Mouse (Mus musculus) midbrain, embryonic 11.5 days (tissue): ENCODE data around the gene Stpg4. TPM values are rescaled to one million over a fixed set of nuclear protein-coding genes. Genes with fewer than 3 reads are reported as not detected.

Experiments used
- ATAC-seq: fragments of 200-750 bp; cut with Nextera tagmentation; 2 replicates; pipeline ENCODE4 v1.8.0; 2017; ENCODE audit warnings: moderate TSS enrichment, moderate library complexity; ENCODE audit not compliant: low FRiP score
- DNase-seq: peaks from one replicate; pipeline ENCODE4 v3.0.0; 2015; ENCODE audit warnings: low spot score; ENCODE audit errors: missing footprints
- H3K27ac ChIP-seq: fragments of 300-500 bp; sonication (generic); 2 replicates; pipeline ENCODE4 v1.5.1; 2014; ENCODE audit warnings: low read depth, low read length
- H3K27me3 ChIP-seq: fragments of 300-500 bp; sonication (generic); 2 replicates; pipeline ENCODE4 v1.6.1; 2014; ENCODE audit warnings: mild to moderate bottlenecking, low read length, moderate library complexity, mixed read lengths; ENCODE audit not compliant: control insufficient read depth, insufficient read depth
- H3K36me3 ChIP-seq: fragments of 300-500 bp; sonication (generic); 2 replicates; pipeline ENCODE4 v1.6.1; 2014; ENCODE audit warnings: mild to moderate bottlenecking, low read length, moderate library complexity, mixed read lengths; ENCODE audit not compliant: control insufficient read depth, insufficient read depth
- H3K4me1 ChIP-seq: fragments of 300-500 bp; sonication (generic); 2 replicates; pipeline ENCODE4 v1.6.1; 2014; ENCODE audit warnings: low read length; ENCODE audit not compliant: control insufficient read depth, insufficient read depth
- H3K4me2 ChIP-seq: fragments of 300-500 bp; sonication (generic); 2 replicates; pipeline ENCODE4 v1.6.1; 2014; ENCODE audit warnings: mild to moderate bottlenecking, moderate library complexity
- H3K4me3 ChIP-seq: fragments of 300-500 bp; sonication (generic); 2 replicates; pipeline ENCODE4 v1.5.1; 2014; ENCODE audit warnings: low read depth, low read length
- H3K9ac ChIP-seq: fragments of 300-500 bp; sonication (generic); 2 replicates; pipeline ENCODE4 v1.6.1; 2014; ENCODE audit warnings: low read length
- H3K9me3 ChIP-seq: fragments of 300-500 bp; sonication (generic); 2 replicates; pipeline ENCODE4 v1.6.1; 2016; ENCODE audit warnings: low read length; ENCODE audit not compliant: control insufficient read depth
- WGBS: fragments of 180-500 bp; shearing (Covaris S2); extraction: QIAGEN DNeasy Blood & Tissue Kit; methylation state at CpG from one replicate; pipeline ENCODE4 v1.1.7; 2014; 5-methylcytosine and 5-hydroxymethylcytosine counted together
- polyA plus RNA-seq: library from polyadenylated mRNA; unstranded; fragments of >200 nt; fragmentation: Nextera tagmentation; extraction: Ambion mirVana; gene quantifications from 2 replicates; pipeline ENCODE4 v1.2.1, GENCODE M21; 2014

Gene Stpg4
- polyA plus RNA-seq, 1 experiment from 2014 or later: not detected

GRCm38 (mm10) chr17:87441537-87441936, 14.0 kb upstream of the Stpg4 start:
- Histone ChIP-seq H3K9ac (no peak overlapping the region), H3K9me3 (no peaks in the 10 kb centered on the region), H3K27ac (no peak overlapping the region), H3K36me3 (no peaks in the 10 kb centered on the region), H3K27me3 (no peaks in the 10 kb centered on the region), H3K4me1 (peaks cover 28% of the 10 kb centered on the region), H3K4me2 (no peak overlapping the region), H3K4me3 (no peak overlapping the region)
- DNase-seq: no peak
- ATAC-seq: no peak
- 91% methylated on average over 2 of the region's 2 CpGs for WGBS

GRCm38 (mm10) chr17:87439441-87439840, 11.9 kb upstream of the Stpg4 start:
- H3K4me1 ChIP-seq: peaks cover 23% of the 10 kb centered on the region
- H3K4me2 ChIP-seq: no peak overlapping the region
- H3K27ac ChIP-seq: no peak overlapping the region
- no peaks in the 10 kb centered on the region for H3K27me3 ChIP-seq
- H3K9me3 ChIP-seq: no peaks in the 10 kb centered on the region
- no peak overlapping the region for H3K4me3 ChIP-seq
- 92% methylated on average over 2 of the region's 2 CpGs for WGBS
- H3K36me3 ChIP-seq: peaks cover 6% of the 10 kb centered on the region
- no peak overlapping the region for H3K9ac ChIP-seq
- DNase-seq (no peak), ATAC-seq (no peak)

- 96% methylated on average over 3 of the region's 3 CpGs for WGBS
- no peaks in the 10 kb centered on the region for H3K9me3 ChIP-seq
- H3K9ac ChIP-seq: no peak overlapping the region
- DNase-seq: no peak
- H3K4me2 ChIP-seq: no peak overlapping the region
- H3K36me3 ChIP-seq: peaks cover 26% of the 10 kb centered on the region
- ATAC-seq: no peak
- H3K4me1 ChIP-seq: no peaks in the 10 kb centered on the region
- no peak overlapping the region for H3K27ac ChIP-seq
- H3K4me3 ChIP-seq: no peak overlapping the region
- no peaks in the 10 kb centered on the region for H3K27me3 ChIP-seq
These were observed 6.4 kb upstream of the Stpg4 start for GRCm38 (mm10) chr17:87433929-87434328.

- no peaks in the 10 kb centered on the region for H3K9me3 ChIP-seq
- ATAC-seq (no peak), DNase-seq (peak; percentile 82)
- H3K4me1 ChIP-seq: no peaks in the 10 kb centered on the region
- no peak overlapping the region for H3K27ac ChIP-seq
- no peaks in the 10 kb centered on the region for H3K27me3 ChIP-seq
- 99% methylated on average over 5 of the region's 5 CpGs for WGBS
- H3K4me2 ChIP-seq: no peak overlapping the region
- no peak overlapping the region for H3K9ac ChIP-seq
- no peak overlapping the region for H3K4me3 ChIP-seq
- peaks cover 26% of the 10 kb centered on the region for H3K36me3 ChIP-seq
These were observed 5.2 kb upstream of the Stpg4 start for GRCm38 (mm10) chr17:87432743-87433142.

GRCm38 (mm10) chr17:87432314-87432713, 4.8 kb upstream of the Stpg4 start:
- Histone ChIP-seq H3K4me2 (no peak overlapping the region), H3K27me3 (no peaks in the 10 kb centered on the region), H3K27ac (no peak overlapping the region), H3K4me1 (peaks cover 3% of the 10 kb centered on the region; the same call in 1 of the 2 replicates), H3K9me3 (no peaks in the 10 kb centered on the region), H3K9ac (no peak overlapping the region), H3K4me3 (no peak overlapping the region), H3K36me3 (peaks cover 26% of the 10 kb centered on the region)
- ATAC-seq (no peak), DNase-seq (no peak)

- no peak overlapping the region for H3K9ac ChIP-seq
- peaks cover 3% of the 10 kb centered on the region; the same call in 1 of the 2 replicates for H3K4me1 ChIP-seq
- peaks cover 20% of the 10 kb centered on the region for H3K36me3 ChIP-seq
- H3K4me3 ChIP-seq: no peak overlapping the region
- no peaks in the 10 kb centered on the region for H3K27me3 ChIP-seq
- 84% methylated on average over 3 of the region's 3 CpGs for WGBS
- H3K4me2 ChIP-seq: no peak overlapping the region
- no peaks in the 10 kb centered on the region for H3K9me3 ChIP-seq
- no peak for ATAC-seq
- DNase-seq: peak; percentile 79
- H3K27ac ChIP-seq: no peak overlapping the region
These were observed 1.9 kb upstream of the Stpg4 start for GRCm38 (mm10) chr17:87429431-87429830.

GRCm38 (mm10) chr17:87418082-87418481, 9.5 kb downstream of the Stpg4 start:
- Histone ChIP-seq H3K4me1 (no peaks in the 10 kb centered on the region), H3K27me3 (no peaks in the 10 kb centered on the region), H3K4me2 (no peak overlapping the region), H3K9me3 (no peaks in the 10 kb centered on the region), H3K9ac (no peak overlapping the region), H3K36me3 (no peaks in the 10 kb centered on the region), H3K27ac (no peak overlapping the region), H3K4me3 (no peak overlapping the region)
- WGBS: 83% methylated on average over 7 of the region's 7 CpGs
- no peak for ATAC-seq
- DNase-seq: peak; percentile 8

- 83% methylated on average over 4 of the region's 4 CpGs for WGBS
- ATAC-seq (no peak), DNase-seq (no peak)
- Histone ChIP-seq H3K27me3 (no peaks in the 10 kb centered on the region), H3K36me3 (no peaks in the 10 kb centered on the region), H3K9me3 (no peaks in the 10 kb centered on the region), H3K4me3 (no peak overlapping the region), H3K4me1 (no peaks in the 10 kb centered on the region), H3K4me2 (no peak overlapping the region), H3K27ac (no peak overlapping the region), H3K9ac (no peak overlapping the region)
These were observed 20.9 kb downstream of the Stpg4 start for GRCm38 (mm10) chr17:87406646-87407045.

GRCm38 (mm10) chr17:87405576-87405975, 22.0 kb downstream of the Stpg4 start:
- Histone ChIP-seq H3K36me3 (no peaks in the 10 kb centered on the region), H3K4me1 (no peaks in the 10 kb centered on the region), H3K4me2 (no peak overlapping the region), H3K9me3 (no peaks in the 10 kb centered on the region), H3K27me3 (no peaks in the 10 kb centered on the region), H3K27ac (no peak overlapping the region), H3K4me3 (no peak overlapping the region), H3K9ac (no peak overlapping the region)
- WGBS: 78% methylated on average over 11 of the region's 11 CpGs
- DNase-seq (peak; percentile 75), ATAC-seq (no peak)

- H3K27ac ChIP-seq: no peak overlapping the region
- no peaks in the 10 kb centered on the region for H3K27me3 ChIP-seq
- H3K9me3 ChIP-seq: no peaks in the 10 kb centered on the region
- no peak overlapping the region for H3K4me3 ChIP-seq
- no peak for DNase-seq
- H3K4me1 ChIP-seq: 0 out of 2 replicates have a peak, but pooled peaks cover 2% of the 10 kb centered on the region
- ATAC-seq: no peak
- H3K9ac ChIP-seq: no peak overlapping the region
- H3K4me2 ChIP-seq: no peak overlapping the region
- no peaks in the 10 kb centered on the region for H3K36me3 ChIP-seq
- 74% methylated on average over 4 of the region's 4 CpGs for WGBS
These were observed 24.1 kb downstream of the Stpg4 start for GRCm38 (mm10) chr17:87403462-87403861.
